29 mouse cellular contexts compared by ENCODE assay signal in genomic region chr3:70594785-70595184, GRCm38 (mm10).
DNase-seq lines count a peak whose midpoint lies in the region; ATAC-seq lines count a peak whose summit lies in the region.
"Had no signal": no experiment of that assay in that cellular context is flagged by ENCODE, and none has a peak within 500 bp of the region (broad histone marks: within the 10 kb centered on the region; RNA-seq: fewer than 3 reads in every experiment).

No protein-coding gene starts in this region.

- no peak overlapping the region for H3K4me3 ChIP-seq in forebrain, embryonic 12.5 days (replicated peaks)
- no peak overlapping the region for H3K4me3 ChIP-seq in forebrain, embryonic 10.5 days
- no peak overlapping the region for H3K4me3 ChIP-seq in midbrain, embryonic 14.5 days (replicated peaks; ENCODE audit: low read depth, low read length)
- H3K4me3 ChIP-seq in midbrain, embryonic 13.5 days (replicated peaks): no peak overlapping the region
- H3K4me3 ChIP-seq in forebrain, embryonic 15.5 days: no peak overlapping the region
- H3K4me3 ChIP-seq: embryonic facial prominence, embryonic 13.5 days; erythroblast, embryonic 14.5 days; heart, adult 2 months; heart, embryonic 10.5 days; heart, embryonic 13.5 days had no signal

- no peaks in the 10 kb centered on the region for H3K9me3 ChIP-seq in forebrain, embryonic 12.5 days
- H3K9me3 ChIP-seq in forebrain, embryonic 10.5 days: no peaks in the 10 kb centered on the region
- no peaks in the 10 kb centered on the region for H3K9me3 ChIP-seq in midbrain, embryonic 14.5 days (ENCODE audit: control insufficient read depth, low read length)
- 0 out of 2 replicates have a peak, but pooled peaks cover 3% of the 10 kb centered on the region for H3K9me3 ChIP-seq in midbrain, embryonic 13.5 days
- no peaks in the 10 kb centered on the region; the same call in 1 of the 2 replicates for H3K9me3 ChIP-seq in forebrain, embryonic 15.5 days
- H3K9me3 ChIP-seq: embryonic facial prominence, embryonic 13.5 days; heart, embryonic 10.5 days had no signal

- H3K27ac ChIP-seq in forebrain, embryonic 12.5 days: no peak overlapping the region
- no peak overlapping the region for H3K27ac ChIP-seq in forebrain, embryonic 10.5 days
- H3K27ac ChIP-seq in midbrain, embryonic 14.5 days (replicated peaks; ENCODE audit: low read depth, low read length): no peak overlapping the region
- no peak overlapping the region for H3K27ac ChIP-seq in midbrain, embryonic 13.5 days
- no peak overlapping the region for H3K27ac ChIP-seq in forebrain, embryonic 15.5 days (replicated peaks)
- H3K27ac ChIP-seq: embryonic facial prominence, embryonic 13.5 days; heart, adult 2 months; heart, embryonic 10.5 days; heart, embryonic 13.5 days; hindbrain, embryonic 14.5 days; hindbrain, postnatal 0 days had no signal

- no peaks in the 10 kb centered on the region for H3K36me3 ChIP-seq in forebrain, embryonic 12.5 days (replicated peaks)
- no peaks in the 10 kb centered on the region for H3K36me3 ChIP-seq in forebrain, embryonic 10.5 days (replicated peaks)
- H3K36me3 ChIP-seq in midbrain, embryonic 14.5 days (ENCODE audit: control insufficient read depth, insufficient read depth, low read length): no peaks in the 10 kb centered on the region
- no peaks in the 10 kb centered on the region for H3K36me3 ChIP-seq in midbrain, embryonic 13.5 days
- H3K36me3 ChIP-seq in forebrain, embryonic 15.5 days: no peaks in the 10 kb centered on the region
- H3K36me3 ChIP-seq: embryonic facial prominence, embryonic 13.5 days; G1E; heart, embryonic 10.5 days; heart, embryonic 13.5 days had no signal

- DNase-seq in forebrain, embryonic 10.5 days (ENCODE audit: extremely low spot score, low spot score): no peak
- peak; percentile 4 for DNase-seq in midbrain, embryonic 14.5 days
- peak; percentile 13 for DNase-seq in telencephalon, adult 2 months (ENCODE audit: low read depth, low spot score)
- no peak for DNase-seq in thymus, postnatal 10 days (ENCODE audit: low spot score in 2 of 2)
- no peak for DNase-seq in frontal cortex, postnatal 14 days (ENCODE audit: low spot score in 2 of 2)
- DNase-seq: adrenal gland, postnatal 10 days; B cell, adult 2 months; cerebellum, adult 18-20 months; cerebellum, adult 9-10 months; cerebellum, postnatal 14 days; gastrocnemius, postnatal 36 days; heart, adult 2 months; heart, postnatal 14 days; heart, postnatal 4 days; kidney, adult 2 months had no signal

- whole genome bisulfite sequencing in forebrain, embryonic 12.5 days: 24% methylated on average over 4 of the region's 4 CpGs
- 44% methylated on average over 4 of the region's 4 CpGs for WGBS in forebrain, embryonic 10.5 days
- WGBS in midbrain, embryonic 14.5 days: 36% methylated on average over 4 of the region's 4 CpGs
- 38% methylated on average over 4 of the region's 4 CpGs for WGBS in midbrain, embryonic 13.5 days
- 13% methylated on average over 4 of the region's 4 CpGs for WGBS in forebrain, embryonic 15.5 days

- peak; percentile 36; the same call in 1 of the 2 replicates for ATAC-seq in forebrain, embryonic 12.5 days (ENCODE audit: low FRiP score)
- ATAC-seq in midbrain, embryonic 14.5 days (ENCODE audit: low FRiP score, low TSS enrichment): no peak
- no peak for ATAC-seq in midbrain, embryonic 13.5 days
- peak; percentile 81 for ATAC-seq in forebrain, embryonic 15.5 days (replicated peaks)
- ATAC-seq: hindbrain, postnatal 0 days; inflammation-experienced regulatory T-cells, adult 6 months; intestine, embryonic 16.5 days; Patski had no signal

- H3K27me3 ChIP-seq in forebrain, embryonic 12.5 days: no peaks in the 10 kb centered on the region
- no peaks in the 10 kb centered on the region for H3K27me3 ChIP-seq in forebrain, embryonic 10.5 days (ENCODE audit: poor library complexity, severe bottlenecking)
- H3K27me3 ChIP-seq in midbrain, embryonic 14.5 days (ENCODE audit: control insufficient read depth, insufficient read depth, low read length): no peaks in the 10 kb centered on the region
- no peaks in the 10 kb centered on the region for H3K27me3 ChIP-seq in midbrain, embryonic 13.5 days
- no peaks in the 10 kb centered on the region for H3K27me3 ChIP-seq in forebrain, embryonic 15.5 days
- H3K27me3 ChIP-seq: CH12.LX; embryonic facial prominence, embryonic 13.5 days; heart, embryonic 13.5 days had no signal

- H3K9ac ChIP-seq in forebrain, embryonic 12.5 days: no peak overlapping the region
- no peak overlapping the region for H3K9ac ChIP-seq in midbrain, embryonic 14.5 days (replicated peaks; ENCODE audit: low read length)
- no peak overlapping the region for H3K9ac ChIP-seq in midbrain, embryonic 13.5 days (replicated peaks)
- H3K9ac ChIP-seq in forebrain, embryonic 15.5 days (replicated peaks): no peak overlapping the region
- H3K9ac ChIP-seq: embryonic facial prominence, embryonic 13.5 days; heart, embryonic 13.5 days; hindbrain, embryonic 14.5 days had no signal

- no peaks in the 10 kb centered on the region for H3K4me1 ChIP-seq in forebrain, embryonic 12.5 days
- 0 out of 2 replicates have a peak, but pooled peaks cover 2% of the 10 kb centered on the region for H3K4me1 ChIP-seq in forebrain, embryonic 10.5 days
- no peaks in the 10 kb centered on the region for H3K4me1 ChIP-seq in midbrain, embryonic 14.5 days (ENCODE audit: control insufficient read depth, insufficient read depth, low read length)
- no peaks in the 10 kb centered on the region for H3K4me1 ChIP-seq in midbrain, embryonic 13.5 days (replicated peaks)
- no peaks in the 10 kb centered on the region for H3K4me1 ChIP-seq in forebrain, embryonic 15.5 days
- H3K4me1 ChIP-seq: embryonic facial prominence, embryonic 13.5 days; heart, embryonic 10.5 days; heart, embryonic 13.5 days had no signal

- H3K4me2 ChIP-seq in forebrain, embryonic 12.5 days: no peak overlapping the region
- H3K4me2 ChIP-seq in midbrain, embryonic 14.5 days (ENCODE audit: low read length): no peak overlapping the region
- H3K4me2 ChIP-seq in midbrain, embryonic 13.5 days (replicated peaks): no peak overlapping the region
- H3K4me2 ChIP-seq in forebrain, embryonic 15.5 days (replicated peaks): no peak overlapping the region
- H3K4me2 ChIP-seq: embryonic facial prominence, embryonic 13.5 days; heart, embryonic 13.5 days; hindbrain, embryonic 14.5 days had no signal

Comparison
In these comparisons a context has a peak if more than half of its experiments do, and no peak if none do; other contexts are left out.
1. ATAC-seq: peak in forebrain, embryonic 12.5 days (single experiment) and forebrain, embryonic 15.5 days (single experiment); none in midbrain, embryonic 14.5 days (single experiment) and midbrain, embryonic 13.5 days (single experiment).
2. DNase-seq: peak in midbrain, embryonic 14.5 days (single experiment) and telencephalon, adult 2 months (single experiment); none in forebrain, embryonic 10.5 days (single experiment), thymus, postnatal 10 days (0 of 2) and frontal cortex, postnatal 14 days (0 of 2).